Mouse (Mus musculus) cerebellum, adult 2 months (tissue): ENCODE results near the gene Timm44.

ENCODE experiments used
- CTCF ChIP-seq: fragments of 200-500 bp; IDR thresholded peaks from 2 replicates; pipeline ENCODE4 v1.5.1; 2011; ENCODE audit warnings: low read depth, mild to moderate bottlenecking, control low read depth, low read length, moderate library complexity, borderline replicate concordance; ENCODE audit not compliant: insufficient read depth
- POLR2A ChIP-seq: fragments of 200-500 bp; IDR thresholded peaks from 2 replicates; pipeline ENCODE4 v1.6.1; 2011; ENCODE audit warnings: low read length, control low read depth, borderline replicate concordance; ENCODE audit not compliant: insufficient read depth

DNA sequence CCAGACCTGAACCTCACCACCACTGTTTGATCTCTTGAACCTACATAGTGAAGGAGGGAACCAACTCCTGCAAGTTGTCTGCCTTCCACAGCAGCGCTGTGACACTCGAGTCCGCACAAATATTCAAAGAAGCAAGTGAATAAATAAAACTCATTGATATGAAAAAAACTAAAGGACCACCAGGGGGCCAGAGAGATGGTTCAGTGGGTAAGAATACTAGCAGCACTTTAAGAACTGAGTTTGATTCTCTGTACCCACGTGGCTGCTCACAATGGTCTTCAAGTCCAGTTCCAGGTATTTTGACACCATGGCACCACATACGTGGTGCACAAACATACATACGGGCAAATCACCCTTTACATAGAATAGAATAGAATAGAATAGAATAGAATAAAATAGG, 64.6 kb downstream of the Timm44 start:
- no peak for TF ChIP-seq CTCF
- TF ChIP-seq POLR2A = no peak
